Mouse (Mus musculus) heart, embryonic 14.5 days (tissue): ENCODE measurements at regions not wholly inside any gene's neighbourhood (a gene's known extent, or its start where the extent isn't known, plus 50 kb on each side); places are given as distances from the start of the nearest gene placed in this dataset.

ENCODE experiments used
- ATAC-seq: fragments of 200-750 bp; cut with Nextera tagmentation; 2 replicates; pipeline ENCODE4 v1.8.0; 2017; ENCODE audit warnings: low read depth, moderate TSS enrichment; ENCODE audit not compliant: insufficient number of reproducible peaks, insufficient read depth, low FRiP score
- H3K27ac ChIP-seq, 2 experiments: fragments of 200-500 bp in 1 of 2; fragments of 300-500 bp in 1 of 2; sonication (generic) in 1 of 2; replicated peaks in 1 of 2; 2 replicates each; pipeline ENCODE4 v1.5.1; 2012 to 2014; ENCODE audit warnings: low read depth in 2 of 2, low read length in 2 of 2, control low read depth in 1 of 2, mild to moderate bottlenecking in 1 of 2, mixed read lengths in 1 of 2; ENCODE audit not compliant: control insufficient read depth in 1 of 2, insufficient read depth in 1 of 2
- H3K27me3 ChIP-seq: fragments of 300-500 bp; sonication (generic); 2 replicates; pipeline ENCODE4 v1.6.1; 2014; ENCODE audit warnings: mild to moderate bottlenecking, low read length, control low read depth; ENCODE audit not compliant: control insufficient read depth, insufficient read depth
- H3K36me3 ChIP-seq: fragments of 300-500 bp; sonication (generic); 2 replicates; pipeline ENCODE4 v1.6.1; 2014; ENCODE audit warnings: mild to moderate bottlenecking, control low read depth, low read length, mixed read lengths; ENCODE audit not compliant: control insufficient read depth, insufficient read depth
- H3K4me1 ChIP-seq, 2 experiments: fragments of 200-500 bp in 1 of 2; fragments of 300-500 bp in 1 of 2; sonication (generic) in 1 of 2; 2 replicates each; pipeline ENCODE4 v1.6.1; 2012 to 2014; ENCODE audit warnings: low read length in 2 of 2, control low read depth in 1 of 2, mixed read lengths in 1 of 2; ENCODE audit not compliant: control insufficient read depth in 2 of 2, insufficient read depth in 2 of 2
- H3K4me2 ChIP-seq: fragments of 300-500 bp; sonication (generic); 2 replicates; pipeline ENCODE4 v1.6.1; 2014; ENCODE audit warnings: mild to moderate bottlenecking, low read length
- H3K4me3 ChIP-seq, 2 experiments: fragments of 200-500 bp in 1 of 2; fragments of 300-500 bp in 1 of 2; sonication (generic) in 1 of 2; 2 replicates each; pipeline ENCODE4 v1.5.1; 2012 to 2014; ENCODE audit warnings: low read length in 2 of 2, mild to moderate bottlenecking in 2 of 2, control low read depth in 1 of 2, low read depth in 1 of 2, moderate library complexity in 1 of 2; ENCODE audit not compliant: control insufficient read depth in 1 of 2, insufficient read depth in 1 of 2
- H3K9ac ChIP-seq: fragments of 300-500 bp; sonication (generic); 2 replicates; pipeline ENCODE4 v1.6.1; 2014; ENCODE audit warnings: mild to moderate bottlenecking, low read length
- H3K9me3 ChIP-seq: fragments of 300-500 bp; sonication (generic); 2 replicates; pipeline ENCODE4 v1.6.1; 2016; ENCODE audit warnings: low read length, control low read depth; ENCODE audit not compliant: control insufficient read depth
- WGBS: fragments of 180-500 bp; shearing (Covaris S2); extraction: QIAGEN DNeasy Blood & Tissue Kit; methylation state at CpG from one replicate; pipeline ENCODE4 v1.1.7; 2014; 5-methylcytosine and 5-hydroxymethylcytosine counted together

- Histone ChIP-seq H3K36me3 (no peaks in the 10 kb centered on the region), H3K4me1 (peaks cover 0 to 5% of the 10 kb centered on the region in 2 experiments; a peak in 1 of 4 replicates), H3K27ac (no peak overlapping the region), H3K9me3 (no peaks in the 10 kb centered on the region), H3K4me3 (no peak overlapping the region), H3K9ac (no peak overlapping the region), H3K4me2 (no peak overlapping the region), H3K27me3 (no peaks in the 10 kb centered on the region)
- ATAC-seq = no peak
- WGBS = 80% methylated on average over 3 of the region's 3 CpGs
These were observed 292.7 kb downstream of the Cog6 start for GRCm38 (mm10) chr3:52724354-52724753.

- Histone ChIP-seq H3K4me1 (no peaks in the 10 kb centered on the region), H3K27me3 (no peaks in the 10 kb centered on the region), H3K27ac (no peak overlapping the region), H3K9ac (no peak overlapping the region), H3K4me3 (no peak overlapping the region), H3K9me3 (no peaks in the 10 kb centered on the region), H3K4me2 (no peak overlapping the region), H3K36me3 (no peaks in the 10 kb centered on the region)
- 82% methylated on average over 2 of the region's 2 CpGs for WGBS
- no peak for ATAC-seq
These were observed 294.1 kb downstream of the Cog6 start for GRCm38 (mm10) chr3:52722946-52723345.

- ATAC-seq = no peak
- Histone ChIP-seq H3K27me3 (no peaks in the 10 kb centered on the region), H3K4me3 (no peak overlapping the region), H3K27ac (no peak overlapping the region), H3K4me1 (no peaks in the 10 kb centered on the region), H3K9ac (no peak overlapping the region), H3K4me2 (no peak overlapping the region), H3K36me3 (no peaks in the 10 kb centered on the region), H3K9me3 (no peaks in the 10 kb centered on the region)
- 62% methylated on average over 3 of the region's 3 CpGs for WGBS
These were observed 297.9 kb downstream of the Cog6 start for GRCm38 (mm10) chr3:52719181-52719580.

DNA sequence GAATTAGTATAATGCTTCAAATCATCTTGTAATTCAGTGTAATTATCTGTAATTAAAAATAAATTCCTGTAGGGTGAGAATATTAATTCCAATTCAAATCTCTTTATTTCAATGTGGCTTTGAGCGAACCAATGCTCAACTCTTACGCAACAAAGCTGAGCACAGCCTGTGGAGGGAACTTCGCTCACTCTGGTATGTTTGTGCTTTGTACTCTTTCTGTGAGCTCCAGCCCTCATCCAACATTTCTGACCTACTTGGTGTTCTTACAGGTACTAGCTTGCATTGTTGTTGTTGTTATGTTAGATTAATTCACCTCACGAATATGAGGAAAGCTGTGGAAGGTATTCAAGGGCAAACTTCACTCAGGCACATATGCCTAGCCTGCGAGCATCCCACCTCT is 299.7 kb downstream of the Cog6 start:
- Histone ChIP-seq H3K4me1 (no peaks in the 10 kb centered on the region), H3K4me3 (no peak overlapping the region), H3K9ac (no peak overlapping the region), H3K36me3 (no peaks in the 10 kb centered on the region), H3K9me3 (no peaks in the 10 kb centered on the region), H3K4me2 (no peak overlapping the region), H3K27me3 (no peaks in the 10 kb centered on the region), H3K27ac (no peak overlapping the region)
- 83% methylated on average over 5 of the region's 5 CpGs for WGBS
- ATAC-seq = no peak

GRCm38 (mm10) chr3:52712151-52712550 is 304.9 kb downstream of the Cog6 start:
- no peaks in the 10 kb centered on the region for H3K27me3 ChIP-seq
- WGBS = 85% methylated on average over 5 of the region's 5 CpGs
- no peak for ATAC-seq
- H3K27ac ChIP-seq = no peak overlapping the region
- 0 out of 4 replicates have a peak, but pooled peaks cover 0 to 2% of the 10 kb centered on the region in 2 experiments for H3K4me1 ChIP-seq
- no peak overlapping the region for H3K4me3 ChIP-seq
- H3K9ac ChIP-seq = no peak overlapping the region
- no peak overlapping the region for H3K4me2 ChIP-seq
- H3K36me3 ChIP-seq = no peaks in the 10 kb centered on the region
- H3K9me3 ChIP-seq = no peaks in the 10 kb centered on the region

DNA sequence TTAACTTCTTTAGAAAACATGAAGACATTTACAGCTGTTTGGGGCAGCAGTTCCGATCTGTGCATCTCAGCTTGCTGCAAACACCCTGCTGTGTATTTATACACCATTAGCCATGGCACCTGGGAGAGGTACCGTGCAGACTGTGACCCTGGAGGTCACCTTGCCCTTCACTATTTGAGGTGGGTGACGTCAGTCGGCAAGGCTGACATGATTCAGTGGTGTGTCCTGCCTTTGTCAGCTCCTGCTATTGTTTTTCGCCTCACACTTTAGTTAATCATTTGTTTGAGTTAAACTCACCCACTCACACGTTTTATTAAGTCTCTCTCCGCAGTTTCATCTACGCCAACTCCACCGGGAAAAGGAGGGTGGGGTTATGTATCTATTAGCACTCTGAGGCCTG is 305.9 kb downstream of the Cog6 start:
- H3K4me1 ChIP-seq = 0 out of 4 replicates have a peak, but pooled peaks cover 0 to 2% of the 10 kb centered on the region in 2 experiments
- no peak overlapping the region for H3K27ac ChIP-seq
- H3K27me3 ChIP-seq = no peaks in the 10 kb centered on the region
- no peaks in the 10 kb centered on the region for H3K36me3 ChIP-seq
- no peak overlapping the region for H3K9ac ChIP-seq
- no peak overlapping the region for H3K4me2 ChIP-seq
- 65% methylated on average over 9 of the region's 9 CpGs for WGBS
- no peaks in the 10 kb centered on the region for H3K9me3 ChIP-seq
- no peak overlapping the region for H3K4me3 ChIP-seq
- ATAC-seq = no peak

DNA sequence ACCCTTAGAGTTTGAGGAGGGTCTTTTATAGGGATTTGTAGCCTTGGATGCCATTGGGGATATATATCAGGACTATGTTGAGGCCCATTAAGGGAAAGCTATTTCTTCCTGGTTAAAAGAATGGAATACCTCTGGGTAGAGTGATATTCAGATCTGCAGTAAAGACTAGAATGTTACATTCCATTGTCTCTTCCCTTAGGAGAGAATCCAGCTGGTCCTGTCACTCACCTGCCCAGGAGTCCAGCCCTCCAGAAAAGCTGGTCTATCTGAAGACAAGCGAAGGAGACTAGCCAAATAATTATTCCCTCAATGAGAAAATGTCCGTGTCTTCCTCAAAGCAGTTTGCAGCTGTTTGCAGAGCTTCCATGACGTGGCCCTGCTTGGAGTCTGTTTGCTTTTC is 308.3 kb downstream of the Cog6 start:
- WGBS = 73% methylated on average over 3 of the region's 3 CpGs
- Histone ChIP-seq H3K27ac (no peak overlapping the region), H3K4me3 (no peak overlapping the region), H3K4me2 (no peak overlapping the region), H3K9me3 (no peaks in the 10 kb centered on the region), H3K4me1 (0 out of 4 replicates have a peak, but pooled peaks cover 0 to 2% of the 10 kb centered on the region in 2 experiments), H3K9ac (no peak overlapping the region), H3K27me3 (no peaks in the 10 kb centered on the region), H3K36me3 (no peaks in the 10 kb centered on the region)
- no peak for ATAC-seq

DNA sequence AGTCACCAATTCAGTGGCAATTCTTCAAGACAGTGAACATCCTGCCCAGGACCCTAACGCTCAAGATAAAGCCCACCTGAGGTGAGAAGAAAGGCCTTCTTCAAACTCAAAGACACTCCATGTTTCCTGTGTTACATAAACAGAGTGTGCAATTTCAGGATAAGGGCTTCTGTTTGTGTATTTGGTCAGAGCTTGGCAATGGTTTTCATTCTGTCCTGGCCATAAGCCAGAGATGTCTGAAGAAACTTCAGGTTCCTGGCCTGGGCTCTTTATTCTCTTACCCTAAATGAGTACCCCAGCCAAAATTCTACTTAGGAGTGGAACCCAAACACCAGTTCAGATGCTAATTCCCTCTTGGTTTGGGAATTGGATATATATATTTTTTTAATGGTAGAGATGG is 308.7 kb downstream of the Cog6 start:
- Histone ChIP-seq H3K36me3 (no peaks in the 10 kb centered on the region), H3K27me3 (no peaks in the 10 kb centered on the region), H3K4me3 (no peak overlapping the region), H3K9me3 (no peaks in the 10 kb centered on the region), H3K4me2 (no peak overlapping the region), H3K27ac (no peak overlapping the region), H3K4me1 (0 out of 4 replicates have a peak, but pooled peaks cover 0 to 2% of the 10 kb centered on the region in 2 experiments), H3K9ac (no peak overlapping the region)
- no peak for ATAC-seq
- WGBS = 57% methylated on average over 1 of the region's 1 CpGs
